Mouse (Mus musculus): ENCODE measurements at regions not wholly inside any gene's neighbourhood (a gene's known extent, or its start where the extent isn't known, plus 50 kb on each side); places are given as distances from the start of the nearest gene placed in this dataset.

- no peak overlapping the region for H3K4me2 ChIP-seq (replicated peaks; ENCODE audit: low read depth, low read length)
- no peak for DNase-seq (ENCODE audit: low spot score)
- no peaks in the 10 kb centered on the region for H3K36me3 ChIP-seq (ENCODE audit: control insufficient read depth, insufficient read depth, low read length)
- peaks cover 7% of the 10 kb centered on the region for H3K4me1 ChIP-seq (replicated peaks; ENCODE audit: control insufficient read depth, insufficient read depth, low read length)
- H3K9me3 ChIP-seq (ENCODE audit: control insufficient read depth, low read length), result no peaks in the 10 kb centered on the region
- ATAC-seq (ENCODE audit: low FRiP score), result 0 out of 2 replicates have a peak, but pooled peaks have one; percentile 26
- H3K27me3 ChIP-seq (ENCODE audit: control insufficient read depth, insufficient read depth, low read length), result no peaks in the 10 kb centered on the region
- no peak overlapping the region for H3K9ac ChIP-seq (ENCODE audit: low read depth, low read length)
- H3K4me3 ChIP-seq (ENCODE audit: low read depth, low read length), result no peak overlapping the region
- 77% methylated on average over 12 of the region's 12 CpGs for WGBS
- no peak overlapping the region for H3K27ac ChIP-seq (ENCODE audit: low read depth, low read length)
Observed at GRCm38 (mm10) chr11:31744076-31744785, 72.5 kb upstream of the Bod1 start.

GRCm38 (mm10) chr11:31745028-31745865, 73.6 kb upstream of the Bod1 start:
- no peak for DNase-seq (ENCODE audit: low spot score)
- Histone ChIP-seq H3K4me2 (replicated peaks; ENCODE audit: low read depth, low read length) (no peak overlapping the region), H3K36me3 (ENCODE audit: control insufficient read depth, insufficient read depth, low read length) (no peaks in the 10 kb centered on the region), H3K9ac (ENCODE audit: low read depth, low read length) (no peak overlapping the region), H3K4me3 (ENCODE audit: low read depth, low read length) (no peak overlapping the region), H3K4me1 (replicated peaks; ENCODE audit: control insufficient read depth, insufficient read depth, low read length) (peaks cover 7% of the 10 kb centered on the region), H3K27me3 (ENCODE audit: control insufficient read depth, insufficient read depth, low read length) (no peaks in the 10 kb centered on the region), H3K27ac (ENCODE audit: low read depth, low read length) (no peak overlapping the region), H3K9me3 (ENCODE audit: control insufficient read depth, low read length) (no peaks in the 10 kb centered on the region)
- WGBS, result 61% methylated on average over 16 of the region's 16 CpGs
- no peak for ATAC-seq (ENCODE audit: low FRiP score)

DNA sequence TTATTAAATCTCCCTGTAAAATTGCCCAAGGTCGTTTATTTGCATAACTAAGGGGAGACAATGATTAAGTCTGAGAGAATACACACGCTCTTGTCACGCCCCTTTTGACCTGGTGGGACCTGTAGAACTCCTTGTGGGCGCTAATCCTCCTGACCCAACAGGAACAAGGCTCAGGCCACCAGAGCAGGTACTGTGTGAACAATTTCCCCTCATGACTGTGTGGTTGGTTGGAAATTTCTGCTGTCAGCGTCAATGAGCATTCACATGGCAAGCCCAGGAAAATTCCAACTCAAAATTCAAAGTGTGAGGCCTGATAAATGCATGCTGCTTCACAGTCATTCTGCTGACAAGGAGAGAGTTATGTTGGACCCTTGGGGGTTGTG, 74.2 kb upstream of the Bod1 start:
- Histone ChIP-seq H3K27ac (ENCODE audit: low read depth, low read length) (no peak overlapping the region), H3K36me3 (ENCODE audit: control insufficient read depth, insufficient read depth, low read length) (no peaks in the 10 kb centered on the region), H3K4me2 (replicated peaks; ENCODE audit: low read depth, low read length) (no peak overlapping the region), H3K9me3 (ENCODE audit: control insufficient read depth, low read length) (no peaks in the 10 kb centered on the region), H3K4me1 (replicated peaks; ENCODE audit: control insufficient read depth, insufficient read depth, low read length) (peaks cover 7% of the 10 kb centered on the region), H3K27me3 (ENCODE audit: control insufficient read depth, insufficient read depth, low read length) (no peaks in the 10 kb centered on the region), H3K9ac (ENCODE audit: low read depth, low read length) (no peak overlapping the region), H3K4me3 (ENCODE audit: low read depth, low read length) (no peak overlapping the region)
- no peak for ATAC-seq (ENCODE audit: low FRiP score)
- DNase-seq (ENCODE audit: low spot score), result no peak
- WGBS, result 47% methylated on average over 5 of the region's 5 CpGs

GRCm38 (mm10) chr11:31746488-31746887, 74.8 kb upstream of the Bod1 start:
- 87% methylated on average over 6 of the region's 6 CpGs for WGBS
- ATAC-seq (ENCODE audit: low FRiP score) (no peak), DNase-seq (ENCODE audit: low spot score) (no peak)
- Histone ChIP-seq H3K9me3 (ENCODE audit: control insufficient read depth, low read length) (no peaks in the 10 kb centered on the region), H3K4me1 (replicated peaks; ENCODE audit: control insufficient read depth, insufficient read depth, low read length) (peaks cover 7% of the 10 kb centered on the region), H3K4me3 (ENCODE audit: low read depth, low read length) (no peak overlapping the region), H3K36me3 (ENCODE audit: control insufficient read depth, insufficient read depth, low read length) (no peaks in the 10 kb centered on the region), H3K27me3 (ENCODE audit: control insufficient read depth, insufficient read depth, low read length) (no peaks in the 10 kb centered on the region), H3K27ac (ENCODE audit: low read depth, low read length) (no peak overlapping the region), H3K9ac (ENCODE audit: low read depth, low read length) (no peak overlapping the region), H3K4me2 (replicated peaks; ENCODE audit: low read depth, low read length) (no peak overlapping the region)

GRCm38 (mm10) chr11:31746939-31747338, 75.3 kb upstream of the Bod1 start:
- H3K4me1 ChIP-seq (replicated peaks; ENCODE audit: control insufficient read depth, insufficient read depth, low read length), result peaks cover 7% of the 10 kb centered on the region
- no peaks in the 10 kb centered on the region for H3K9me3 ChIP-seq (ENCODE audit: control insufficient read depth, low read length)
- no peak overlapping the region for H3K9ac ChIP-seq (ENCODE audit: low read depth, low read length)
- WGBS, result 72% methylated on average over 8 of the region's 8 CpGs
- no peaks in the 10 kb centered on the region for H3K36me3 ChIP-seq (ENCODE audit: control insufficient read depth, insufficient read depth, low read length)
- no peak overlapping the region for H3K4me2 ChIP-seq (replicated peaks; ENCODE audit: low read depth, low read length)
- no peak for DNase-seq (ENCODE audit: low spot score)
- ATAC-seq (ENCODE audit: low FRiP score), result no peak
- H3K4me3 ChIP-seq (ENCODE audit: low read depth, low read length), result no peak overlapping the region
- no peaks in the 10 kb centered on the region for H3K27me3 ChIP-seq (ENCODE audit: control insufficient read depth, insufficient read depth, low read length)
- H3K27ac ChIP-seq (ENCODE audit: low read depth, low read length), result no peak overlapping the region

DNA sequence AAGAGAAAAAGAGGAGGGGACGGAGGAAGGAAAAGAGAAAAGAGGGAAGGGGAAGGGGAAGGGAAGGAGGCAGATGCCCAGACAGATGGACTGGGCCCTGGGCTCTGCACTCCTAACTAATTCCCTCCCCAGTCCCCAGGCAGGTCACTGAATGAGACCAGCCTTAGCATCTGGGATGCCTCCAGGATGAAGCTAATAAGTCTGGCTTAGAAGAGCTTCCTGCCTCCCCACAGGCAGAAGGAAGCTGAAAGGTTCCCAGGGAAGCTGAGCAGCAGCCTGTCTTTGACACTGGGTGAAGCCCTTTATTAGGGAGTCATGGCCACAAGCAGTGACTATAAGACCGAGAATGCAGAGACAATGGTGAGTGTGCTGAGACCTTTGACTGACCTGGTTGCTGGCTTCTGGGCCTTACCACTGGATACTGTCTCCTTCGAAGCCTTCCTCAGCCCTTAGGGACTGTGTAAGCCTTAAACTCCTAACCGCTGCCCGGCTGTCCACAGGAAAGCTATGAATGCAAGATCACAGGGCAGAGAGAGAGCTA, 76.7 kb upstream of the Bod1 start:
- no peak for ATAC-seq (ENCODE audit: low FRiP score)
- Histone ChIP-seq H3K4me1 (replicated peaks; ENCODE audit: control insufficient read depth, insufficient read depth, low read length) (peaks cover 7% of the 10 kb centered on the region), H3K4me2 (replicated peaks; ENCODE audit: low read depth, low read length) (no peak overlapping the region), H3K9ac (ENCODE audit: low read depth, low read length) (no peak overlapping the region), H3K27me3 (ENCODE audit: control insufficient read depth, insufficient read depth, low read length) (no peaks in the 10 kb centered on the region), H3K27ac (ENCODE audit: low read depth, low read length) (no peak overlapping the region), H3K4me3 (ENCODE audit: low read depth, low read length) (no peak overlapping the region), H3K9me3 (ENCODE audit: control insufficient read depth, low read length) (no peaks in the 10 kb centered on the region), H3K36me3 (ENCODE audit: control insufficient read depth, insufficient read depth, low read length) (no peaks in the 10 kb centered on the region)
- no peak for DNase-seq (ENCODE audit: low spot score)
- 64% methylated on average over 5 of the region's 5 CpGs for WGBS

DNA sequence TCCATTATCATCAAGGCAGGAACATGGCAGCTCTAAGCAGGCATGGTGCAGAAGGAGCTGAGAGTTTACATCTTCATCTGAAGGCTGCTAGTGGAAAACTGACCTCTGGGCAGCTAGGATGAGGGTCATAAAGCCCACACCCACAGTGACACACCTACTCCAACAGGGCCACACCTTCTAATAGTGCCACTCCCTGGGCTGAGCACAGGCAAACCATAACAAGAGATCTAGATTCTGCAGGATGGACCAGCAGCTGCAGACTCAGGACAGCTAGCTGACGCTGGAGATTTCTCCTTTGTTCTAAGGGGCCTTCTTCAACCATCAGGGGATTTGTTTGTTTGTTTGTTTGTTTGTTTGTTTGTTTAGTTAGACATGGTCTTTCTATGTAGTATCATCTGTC, 79.6 kb upstream of the Bod1 start:
- DNase-seq (ENCODE audit: low spot score) (no peak), ATAC-seq (ENCODE audit: low FRiP score) (no peak)
- Histone ChIP-seq H3K27ac (ENCODE audit: low read depth, low read length) (no peak overlapping the region), H3K36me3 (ENCODE audit: control insufficient read depth, insufficient read depth, low read length) (no peaks in the 10 kb centered on the region), H3K4me3 (ENCODE audit: low read depth, low read length) (no peak overlapping the region), H3K9me3 (ENCODE audit: control insufficient read depth, low read length) (no peaks in the 10 kb centered on the region), H3K9ac (ENCODE audit: low read depth, low read length) (no peak overlapping the region), H3K4me2 (replicated peaks; ENCODE audit: low read depth, low read length) (no peak overlapping the region), H3K4me1 (replicated peaks; ENCODE audit: control insufficient read depth, insufficient read depth, low read length) (peaks cover 4% of the 10 kb centered on the region; the same call in 1 of the 2 replicates), H3K27me3 (ENCODE audit: control insufficient read depth, insufficient read depth, low read length) (no peaks in the 10 kb centered on the region)
- WGBS, result 89% methylated on average over 1 of the region's 1 CpGs

DNA sequence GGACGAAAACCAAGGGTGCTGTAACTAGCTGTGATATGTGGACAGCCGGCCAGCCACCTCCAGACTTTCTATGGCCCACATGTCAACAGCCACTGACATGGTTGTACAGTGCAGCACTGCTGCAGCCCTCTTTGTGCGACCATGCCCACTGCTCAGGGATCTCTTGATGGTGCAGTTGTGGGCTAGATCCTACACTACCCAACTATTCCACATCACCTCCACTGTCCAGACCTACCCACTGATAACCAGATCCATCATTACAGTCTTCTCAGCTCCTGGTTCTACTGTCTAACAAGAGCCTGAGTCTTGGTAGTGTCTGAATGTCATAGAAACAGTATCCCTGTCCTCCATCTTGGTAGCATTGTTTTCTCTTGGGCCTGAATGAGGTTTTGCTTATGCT, 81.5 kb upstream of the Bod1 start:
- no peaks in the 10 kb centered on the region for H3K36me3 ChIP-seq (ENCODE audit: control insufficient read depth, insufficient read depth, low read length)
- no peaks in the 10 kb centered on the region for H3K27me3 ChIP-seq (ENCODE audit: control insufficient read depth, insufficient read depth, low read length)
- H3K27ac ChIP-seq (ENCODE audit: low read depth, low read length), result no peak overlapping the region
- ATAC-seq (ENCODE audit: low FRiP score) (no peak), DNase-seq (ENCODE audit: low spot score) (no peak)
- H3K4me1 ChIP-seq (replicated peaks; ENCODE audit: control insufficient read depth, insufficient read depth, low read length), result peaks cover 4% of the 10 kb centered on the region; the same call in 1 of the 2 replicates
- H3K9me3 ChIP-seq (ENCODE audit: control insufficient read depth, low read length), result no peaks in the 10 kb centered on the region
- H3K9ac ChIP-seq (ENCODE audit: low read depth, low read length), result no peak overlapping the region
- H3K4me3 ChIP-seq (ENCODE audit: low read depth, low read length), result no peak overlapping the region
- 91% methylated on average over 3 of the region's 3 CpGs for WGBS
- H3K4me2 ChIP-seq (replicated peaks; ENCODE audit: low read depth, low read length), result no peak overlapping the region

Data from hindbrain, embryonic 11.5 days (tissue).